In genomic region chr17:84487415-84487814, GRCm38 (mm10) we compare ENCODE assay signal across 26 mouse cellular contexts. TPM values are rescaled to one million over a fixed set of nuclear protein-coding genes. Genes with fewer than 3 reads are reported as not detected.
"Had no signal": no experiment of that assay in that cellular context is flagged by ENCODE, and none has a peak within 500 bp of the region (broad histone marks: within the 10 kb centered on the region; RNA-seq: fewer than 3 reads in every experiment).

No protein-coding gene starts in this region.

- H3K27me3 ChIP-seq: embryonic facial prominence, embryonic 12.5 days; embryonic facial prominence, embryonic 13.5 days; embryonic facial prominence, embryonic 15.5 days; forebrain, embryonic 12.5 days; forebrain, embryonic 13.5 days; forebrain, embryonic 15.5 days had no signal

- H3K36me3 ChIP-seq: embryonic facial prominence, embryonic 10.5 days; embryonic facial prominence, embryonic 12.5 days; embryonic facial prominence, embryonic 13.5 days; embryonic facial prominence, embryonic 15.5 days; forebrain, embryonic 10.5 days; forebrain, embryonic 12.5 days; forebrain, embryonic 15.5 days had no signal

- DNase-seq: cerebellum, adult 8-10 months; cerebellum, adult 9-10 months; cerebellum, adult 9-11 months; cerebellum, postnatal 10 days; cerebellum, postnatal 14 days; cerebellum, postnatal 25 days; cerebellum, postnatal 36 days; embryo, embryonic 11 days; forebrain, postnatal 0 days; gastrocnemius, adult 2 months; gastrocnemius, postnatal 10 days; gastrocnemius, postnatal 14 days; gastrocnemius, postnatal 25 days; gastrocnemius, postnatal 36 days; heart, adult 18-20 months; heart, adult 2 months had no signal

- H3K4me3 ChIP-seq: embryonic facial prominence, embryonic 10.5 days; embryonic facial prominence, embryonic 12.5 days; embryonic facial prominence, embryonic 13.5 days; embryonic facial prominence, embryonic 15.5 days; erythroblast, embryonic 14.5 days; forebrain, embryonic 10.5 days; forebrain, embryonic 12.5 days; forebrain, embryonic 13.5 days; forebrain, embryonic 15.5 days; gastrocnemius, adult 2 months; heart, adult 2 months had no signal

- H3K9me3 ChIP-seq: embryonic facial prominence, embryonic 10.5 days; embryonic facial prominence, embryonic 12.5 days; embryonic facial prominence, embryonic 13.5 days; embryonic facial prominence, embryonic 15.5 days; forebrain, embryonic 10.5 days; forebrain, embryonic 12.5 days; forebrain, embryonic 13.5 days; forebrain, embryonic 15.5 days had no signal

- H3K4me2 ChIP-seq: embryonic facial prominence, embryonic 12.5 days; embryonic facial prominence, embryonic 13.5 days; embryonic facial prominence, embryonic 15.5 days; forebrain, embryonic 12.5 days; forebrain, embryonic 13.5 days; forebrain, embryonic 15.5 days had no signal

- H3K27ac ChIP-seq: embryonic facial prominence, embryonic 10.5 days; embryonic facial prominence, embryonic 12.5 days; embryonic facial prominence, embryonic 13.5 days; embryonic facial prominence, embryonic 15.5 days; forebrain, embryonic 10.5 days; forebrain, embryonic 12.5 days; forebrain, embryonic 13.5 days; forebrain, embryonic 15.5 days; gastrocnemius, adult 2 months; heart, adult 2 months had no signal

- H3K4me1 ChIP-seq: embryonic facial prominence, embryonic 10.5 days; embryonic facial prominence, embryonic 12.5 days; embryonic facial prominence, embryonic 13.5 days; embryonic facial prominence, embryonic 15.5 days; forebrain, embryonic 13.5 days; forebrain, embryonic 15.5 days had no signal

- H3K9ac ChIP-seq: embryonic facial prominence, embryonic 12.5 days; embryonic facial prominence, embryonic 13.5 days; embryonic facial prominence, embryonic 15.5 days; forebrain, embryonic 12.5 days; forebrain, embryonic 13.5 days; forebrain, embryonic 15.5 days; forebrain, postnatal 0 days had no signal

RNA-seq across cellular contexts. Expression of gene Plekhh2, which starts 24.3 kb away (rescaled TPM):
- total RNA-seq: common myeloid progenitor, adult 5-6 weeks had no signal
- polyA plus RNA-seq: erythroblast, embryonic 14.5 days had no signal
